Mouse (Mus musculus): ENCODE measurements around the gene Olfr862.

DNA sequence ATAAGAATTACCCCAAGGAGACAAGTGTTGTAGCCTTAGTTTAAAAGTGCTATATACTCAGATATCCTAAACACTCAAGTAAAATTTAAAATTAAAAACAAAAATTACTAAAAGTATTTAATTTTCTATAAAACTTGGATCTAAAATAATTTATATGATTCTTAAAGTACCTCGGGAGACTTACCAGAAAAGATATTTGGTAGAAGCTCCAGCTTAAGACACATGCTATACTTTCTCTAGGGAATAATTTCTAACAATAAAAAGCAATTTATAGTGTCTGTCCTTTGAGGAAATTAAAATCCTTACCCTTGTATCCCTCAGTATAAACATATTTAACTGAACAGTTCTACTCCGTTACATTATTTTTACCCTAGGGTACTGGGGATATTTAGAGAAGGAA lies 28.8 kb upstream of the Olfr862 start, which contains the start of gene Olfr77:
- TF ChIP-seq CTCF (IDR thresholded peaks at IDR 0.05; ENCODE audit: low read depth, low read length) (no peak), POLR2A (IDR thresholded peaks at IDR 0.05; ENCODE audit: borderline replicate concordance, low read depth, low read length) (no peak)

All from bone marrow macrophage, adult 2 months (primary cell).